25 mouse cellular contexts compared by ENCODE assay signal in genomic region chr15:32190436-32190835, GRCm38 (mm10). TPM values are rescaled to one million over a fixed set of nuclear protein-coding genes. Genes with fewer than 3 reads are reported as not detected.
DNase-seq lines count a peak whose midpoint lies in the region; ATAC-seq and TF ChIP-seq lines count a peak whose summit lies in the region.
"Had no signal": no experiment of that assay in that cellular context is flagged by ENCODE, and none has a peak within 500 bp of the region (broad histone marks: within the 10 kb centered on the region; RNA-seq: fewer than 3 reads in every experiment).

No protein-coding gene starts in this region.

- 69% methylated on average over 6 of the region's 6 CpGs for WGBS in kidney, postnatal 0 days
- WGBS in kidney, embryonic 14.5 days: 74% methylated on average over 6 of the region's 6 CpGs
- WGBS in intestine, embryonic 16.5 days: 53% methylated on average over 6 of the region's 6 CpGs
- 29% methylated on average over 6 of the region's 6 CpGs for WGBS in small intestine, adult 2 months
- WGBS in forebrain, embryonic 11.5 days: 85% methylated on average over 6 of the region's 6 CpGs

- H3K27ac ChIP-seq in kidney, postnatal 0 days: no peak overlapping the region
- no peak overlapping the region for H3K27ac ChIP-seq in kidney, embryonic 14.5 days (ENCODE audit: low read depth, low read length)
- H3K27ac ChIP-seq in intestine, embryonic 16.5 days (ENCODE audit: low read length): no peak overlapping the region
- peak overlapping the region; percentile 61 for H3K27ac ChIP-seq in small intestine, adult 2 months (ENCODE audit: insufficient read depth, low read depth, low read length)
- H3K27ac ChIP-seq in forebrain, embryonic 11.5 days (ENCODE audit: low read depth, low read length): no peak overlapping the region
- H3K27ac ChIP-seq: embryonic facial prominence, embryonic 13.5 days; forebrain, embryonic 13.5 days; gastrocnemius, adult 2 months; hindbrain, embryonic 10.5 days had no signal

- H3K4me2 ChIP-seq in kidney, postnatal 0 days (ENCODE audit: low read length): no peak overlapping the region
- no peak overlapping the region for H3K4me2 ChIP-seq in kidney, embryonic 14.5 days (replicated peaks; ENCODE audit: low read depth, low read length)
- H3K4me2 ChIP-seq in intestine, embryonic 16.5 days (ENCODE audit: low read depth, low read length): no peak overlapping the region
- H3K4me2 ChIP-seq in forebrain, embryonic 11.5 days (ENCODE audit: low read depth, low read length, severe bottlenecking): no peak overlapping the region
- H3K4me2 ChIP-seq: embryonic facial prominence, embryonic 13.5 days; forebrain, embryonic 13.5 days; heart, embryonic 12.5 days had no signal

- ATAC-seq in kidney, postnatal 0 days (replicated peaks; ENCODE audit: low FRiP score, low read depth): no peak
- ATAC-seq in kidney, embryonic 14.5 days (ENCODE audit: low FRiP score, low TSS enrichment): no peak
- peak; percentile 85 for ATAC-seq in intestine, embryonic 16.5 days
- no peak for ATAC-seq in forebrain, embryonic 11.5 days (replicated peaks; ENCODE audit: low FRiP score)
- ATAC-seq: forebrain, embryonic 13.5 days; forebrain, postnatal 0 days had no signal

- no peak for TF ChIP-seq CTCF in kidney, postnatal 0 days (IDR thresholded peaks at IDR 0.05; ENCODE audit: low read depth)
- no peak for TF ChIP-seq CTCF in small intestine, adult 2 months (IDR thresholded peaks at IDR 0.05; ENCODE audit: extremely low read depth, insufficient read length, insufficient replicate concordance, low read depth, low read length)

- no peak overlapping the region for H3K9ac ChIP-seq in kidney, postnatal 0 days (ENCODE audit: low read depth, low read length)
- H3K9ac ChIP-seq in kidney, embryonic 14.5 days (ENCODE audit: low read depth, low read length): no peak overlapping the region
- H3K9ac ChIP-seq in intestine, embryonic 16.5 days (ENCODE audit: low read depth, low read length): no peak overlapping the region
- no peak overlapping the region for H3K9ac ChIP-seq in forebrain, embryonic 11.5 days (ENCODE audit: low read length)
- H3K9ac ChIP-seq: embryonic facial prominence, embryonic 13.5 days; forebrain, embryonic 13.5 days; forebrain, postnatal 0 days; heart, embryonic 12.5 days had no signal

- no peaks in the 10 kb centered on the region for H3K9me3 ChIP-seq in kidney, postnatal 0 days (replicated peaks; ENCODE audit: low read length)
- H3K9me3 ChIP-seq in kidney, embryonic 14.5 days (ENCODE audit: control insufficient read depth, low read length): no peaks in the 10 kb centered on the region
- H3K9me3 ChIP-seq in intestine, embryonic 16.5 days (ENCODE audit: control insufficient read depth, low read length): no peaks in the 10 kb centered on the region
- no peaks in the 10 kb centered on the region for H3K9me3 ChIP-seq in forebrain, embryonic 11.5 days (ENCODE audit: control insufficient read depth, low read length)
- H3K9me3 ChIP-seq: embryonic facial prominence, embryonic 13.5 days; forebrain, embryonic 13.5 days; heart, embryonic 12.5 days; hindbrain, embryonic 10.5 days had no signal

- no peak overlapping the region for H3K4me3 ChIP-seq in kidney, postnatal 0 days (replicated peaks; ENCODE audit: low read depth, low read length)
- H3K4me3 ChIP-seq in kidney, embryonic 14.5 days (ENCODE audit: low read length): no peak overlapping the region
- no peak overlapping the region for H3K4me3 ChIP-seq in intestine, embryonic 16.5 days (ENCODE audit: low read length)
- H3K4me3 ChIP-seq in small intestine, adult 2 months (ENCODE audit: low read depth, low read length): no peak overlapping the region
- H3K4me3 ChIP-seq in forebrain, embryonic 11.5 days (ENCODE audit: low read depth, low read length): no peak overlapping the region
- H3K4me3 ChIP-seq: embryonic facial prominence, embryonic 13.5 days; forebrain, embryonic 13.5 days; gastrocnemius, adult 2 months; heart, embryonic 12.5 days; hindbrain, embryonic 10.5 days had no signal

- H3K4me1 ChIP-seq in kidney, postnatal 0 days (replicated peaks; ENCODE audit: insufficient read depth, low read length): 0 out of 2 replicates have a peak, but pooled peaks cover 5% of the 10 kb centered on the region
- no peaks in the 10 kb centered on the region for H3K4me1 ChIP-seq in kidney, embryonic 14.5 days (ENCODE audit: control insufficient read depth, insufficient read depth, low read length)
- H3K4me1 ChIP-seq in intestine, embryonic 16.5 days (ENCODE audit: control insufficient read depth, insufficient read depth, low read length): peaks cover 9% of the 10 kb centered on the region
- peaks cover 15% of the 10 kb centered on the region; the same call in 1 of the 2 replicates for H3K4me1 ChIP-seq in small intestine, adult 2 months (ENCODE audit: control insufficient read depth, insufficient read depth, insufficient read length, low read length)
- H3K4me1 ChIP-seq in forebrain, embryonic 11.5 days (replicated peaks; ENCODE audit: control insufficient read depth, insufficient read depth, low read length): no peaks in the 10 kb centered on the region
- H3K4me1 ChIP-seq: embryonic facial prominence, embryonic 13.5 days; forebrain, embryonic 13.5 days; heart, embryonic 12.5 days; hindbrain, embryonic 10.5 days had no signal

- H3K27me3 ChIP-seq in kidney, postnatal 0 days (ENCODE audit: insufficient read depth, low read length): no peaks in the 10 kb centered on the region
- no peaks in the 10 kb centered on the region for H3K27me3 ChIP-seq in kidney, embryonic 14.5 days (ENCODE audit: control insufficient read depth, insufficient read depth, low read length)
- H3K27me3 ChIP-seq in intestine, embryonic 16.5 days (replicated peaks; ENCODE audit: control insufficient read depth, insufficient read depth, low read length): no peaks in the 10 kb centered on the region
- no peaks in the 10 kb centered on the region for H3K27me3 ChIP-seq in small intestine, adult 2 months (ENCODE audit: control insufficient read depth, insufficient read depth, low read length)
- H3K27me3 ChIP-seq in forebrain, embryonic 11.5 days (ENCODE audit: control insufficient read depth, insufficient read depth, low read length): no peaks in the 10 kb centered on the region
- H3K27me3 ChIP-seq: embryonic facial prominence, embryonic 13.5 days; forebrain, embryonic 13.5 days; heart, embryonic 12.5 days had no signal

- TF ChIP-seq POLR2A in small intestine, adult 2 months (IDR thresholded peaks at IDR 0.05; ENCODE audit: low read depth, low read length): no peak

- H3K36me3 ChIP-seq in kidney, postnatal 0 days (ENCODE audit: insufficient read depth, low read length): no peaks in the 10 kb centered on the region
- no peaks in the 10 kb centered on the region for H3K36me3 ChIP-seq in kidney, embryonic 14.5 days (ENCODE audit: control insufficient read depth, insufficient read depth, low read length)
- no peaks in the 10 kb centered on the region for H3K36me3 ChIP-seq in intestine, embryonic 16.5 days (ENCODE audit: control insufficient read depth, insufficient read depth, low read length)
- H3K36me3 ChIP-seq in small intestine, adult 2 months (ENCODE audit: control insufficient read depth, insufficient read depth, low read length): no peaks in the 10 kb centered on the region
- H3K36me3 ChIP-seq in forebrain, embryonic 11.5 days (ENCODE audit: control insufficient read depth, insufficient read depth, low read length): no peaks in the 10 kb centered on the region
- H3K36me3 ChIP-seq: embryonic facial prominence, embryonic 13.5 days; heart, embryonic 12.5 days; hindbrain, embryonic 10.5 days had no signal

- peak; percentile 10 for DNase-seq in kidney, adult 11 months
- no peak for DNase-seq in kidney, adult 9 months
- DNase-seq in kidney, postnatal 0 days (ENCODE audit: low spot score): peak; percentile 4
- no peak for DNase-seq in layer of hippocampus, postnatal 14 days (ENCODE audit: low spot score in 2 of 2)
- DNase-seq in forebrain, embryonic 11.5 days (ENCODE audit: low spot score): no peak
- DNase-seq: adrenal gland, postnatal 10 days; cerebellum, adult 11-12 months; cerebellum, adult 9-10 months; cerebellum, postnatal 25 days; forebrain, postnatal 0 days; gastrocnemius, adult 2 months; gastrocnemius, postnatal 25 days had no signal

RNA-seq across cellular contexts. Expression of gene Tas2r119, which starts 13.3 kb away (rescaled TPM):
- not detected in 2 replicates for polyA plus RNA-seq in kidney, postnatal 0 days (2015; fragmentation: Nextera tagmentation; extraction: Ambion mirVana)
- polyA plus RNA-seq in kidney, embryonic 14.5 days (2014; fragmentation: Nextera tagmentation; extraction: Ambion mirVana): not detected in 2 replicates
- polyA plus RNA-seq in intestine, embryonic 16.5 days (2015; fragmentation: Nextera tagmentation; extraction: Ambion mirVana): not detected in 2 replicates
- polyA plus RNA-seq in small intestine, adult 2 months (2012; rRNA removed): not detected in 2 replicates
- total RNA-seq in layer of hippocampus, postnatal 14 days (2021): not detected
- polyA plus RNA-seq in forebrain, embryonic 11.5 days (2014; fragmentation: Nextera tagmentation; extraction: Ambion mirVana): not detected in 2 replicates
- total RNA-seq: adrenal gland, postnatal 10 days; forebrain, postnatal 0 days; gastrocnemius, adult 2 months; gastrocnemius, postnatal 25 days; granulocyte monocyte progenitor cell, adult 5-6 weeks; heart, adult 8-10 months; heart, postnatal 25 days; MEL had no signal
- polyA plus RNA-seq: C2C12; embryonic facial prominence, embryonic 13.5 days; forebrain, embryonic 13.5 days; forebrain, postnatal 0 days; heart, embryonic 12.5 days; heart, embryonic 16.5 days; hindbrain, embryonic 10.5 days had no signal

RNA-seq across cellular contexts. Expression of gene Sema5a, which starts 54.2 kb away (rescaled TPM):
- 21.0 and 22.1 TPM in 2 replicates for polyA plus RNA-seq in kidney, postnatal 0 days (2015; fragmentation: Nextera tagmentation; extraction: Ambion mirVana)
- polyA plus RNA-seq in kidney, embryonic 14.5 days (2014; fragmentation: Nextera tagmentation; extraction: Ambion mirVana): 19.1 and 30.2 TPM in 2 replicates
- 11.8 and 12.0 TPM in 2 replicates for polyA plus RNA-seq in intestine, embryonic 16.5 days (2015; fragmentation: Nextera tagmentation; extraction: Ambion mirVana)
- 6.5 and 18.7 TPM in 2 replicates for polyA plus RNA-seq in small intestine, adult 2 months (2012; rRNA removed)
- 100 to 1,000 TPM in 1 of 2 experiments, 10 to 100 TPM in 1; 98.0 to 101 TPM for total RNA-seq in layer of hippocampus, postnatal 14 days (2021)
- 14.5 and 16.2 TPM in 2 replicates for polyA plus RNA-seq in forebrain, embryonic 11.5 days (2014; fragmentation: Nextera tagmentation; extraction: Ambion mirVana)
- total RNA-seq: granulocyte monocyte progenitor cell, adult 5-6 weeks; MEL had no signal

Comparison
In these comparisons a context has a peak if more than half of its experiments do, and no peak if none do; other contexts are left out.
1. DNase-seq: peak in kidney, adult 11 months (single experiment) and kidney, postnatal 0 days (single experiment); none in kidney, adult 9 months (single experiment), layer of hippocampus, postnatal 14 days (0 of 2) and forebrain, embryonic 11.5 days (single experiment).